Mouse (Mus musculus): ENCODE results near the gene Acadl. TPM values are rescaled to one million over a fixed set of nuclear protein-coding genes. Genes with fewer than 3 reads are reported as not detected.

Gene Acadl
- polyA plus RNA-seq, 1 experiment from 2014 or later: 37.5 TPM

DNA sequence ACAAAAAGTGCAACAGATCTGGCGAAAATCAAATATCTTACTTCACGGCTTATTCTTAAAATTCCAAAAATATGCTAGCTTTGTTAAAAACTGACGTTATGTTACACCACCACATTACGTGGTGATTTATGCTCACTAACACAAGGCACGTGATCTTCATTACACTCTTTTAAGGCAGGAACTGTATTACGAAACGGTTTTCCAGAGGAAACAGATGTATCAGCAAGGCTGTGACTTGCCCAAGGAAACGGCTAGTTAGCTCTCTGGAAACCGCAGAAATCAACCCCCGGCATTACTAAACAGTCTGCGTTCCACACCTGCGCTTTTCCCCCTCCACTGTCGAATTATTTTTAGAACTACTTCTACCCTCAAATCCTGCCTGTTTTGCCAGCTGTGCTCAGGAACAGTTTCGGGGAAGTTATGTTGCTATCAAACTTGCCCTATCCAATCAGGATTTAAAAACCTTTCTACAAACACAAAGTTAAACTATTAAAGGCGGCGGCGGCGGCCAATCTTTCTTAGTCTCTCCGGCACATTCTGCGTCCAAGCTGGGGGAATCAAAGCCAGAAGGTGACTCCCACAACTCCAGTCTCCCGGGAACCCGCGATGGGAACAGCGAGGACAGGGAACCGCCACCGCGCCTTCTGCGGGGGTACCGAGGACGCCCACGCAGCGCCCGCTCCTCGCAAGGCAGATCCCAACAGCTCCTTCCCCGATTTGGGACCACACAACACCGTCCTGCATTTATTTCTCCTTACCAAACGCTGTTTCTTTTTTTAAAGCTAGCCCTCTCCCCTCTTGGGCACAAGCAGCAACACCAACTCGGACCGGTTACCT is 46.9 kb downstream of the Acadl start:
- peak overlapping the region; percentile 74 for H3K4me2 ChIP-seq (replicated peaks)
- peaks cover 26% of the 10 kb centered on the region for H3K4me1 ChIP-seq (replicated peaks)
- under 1% methylated on average over 39 of the region's 39 CpGs for WGBS
- H3K27me3 ChIP-seq: peaks cover 6% of the 10 kb centered on the region
- peak overlapping the region; percentile 99 for H3K27ac ChIP-seq
- peak overlapping the region; percentile 77 for H3K4me3 ChIP-seq (replicated peaks)
- ATAC-seq: no peak; the same call in 1 of the 2 replicates
- H3K9me3 ChIP-seq: no peaks in the 10 kb centered on the region
- peak overlapping the region; percentile 82 for H3K9ac ChIP-seq (replicated peaks)
- no peaks in the 10 kb centered on the region for H3K36me3 ChIP-seq

GRCm38 (mm10) chr1:66814756-66815155 is 48.3 kb downstream of the Acadl start:
- no peaks in the 10 kb centered on the region for H3K36me3 ChIP-seq
- H3K9ac ChIP-seq (replicated peaks): no peak overlapping the region
- no peak for ATAC-seq
- H3K4me1 ChIP-seq (replicated peaks): peaks cover 16% of the 10 kb centered on the region
- peak overlapping the region; percentile 37 for H3K4me2 ChIP-seq (replicated peaks)
- WGBS: 67% methylated on average over 8 of the region's 8 CpGs
- H3K4me3 ChIP-seq (replicated peaks): peak overlapping the region; percentile 12; the same call in 1 of the 2 replicates
- H3K27ac ChIP-seq: no peak overlapping the region
- H3K27me3 ChIP-seq: peaks cover 6% of the 10 kb centered on the region
- H3K9me3 ChIP-seq: no peaks in the 10 kb centered on the region

- Histone ChIP-seq H3K4me2 (replicated peaks) (no peak overlapping the region), H3K9me3 (no peaks in the 10 kb centered on the region), H3K27ac (no peak overlapping the region), H3K4me3 (replicated peaks) (no peak overlapping the region), H3K36me3 (no peaks in the 10 kb centered on the region), H3K9ac (replicated peaks) (no peak overlapping the region), H3K4me1 (replicated peaks) (peaks cover 16% of the 10 kb centered on the region), H3K27me3 (no peaks in the 10 kb centered on the region)
- WGBS: 95% methylated on average over 1 of the region's 1 CpGs
- no peak for ATAC-seq
Measured at GRCm38 (mm10) chr1:66813191-66813590, 49.9 kb downstream of the Acadl start.

- Histone ChIP-seq H3K9ac (replicated peaks) (no peak overlapping the region), H3K27ac (no peak overlapping the region), H3K4me3 (replicated peaks) (no peak overlapping the region), H3K4me1 (replicated peaks) (no peaks in the 10 kb centered on the region), H3K27me3 (no peaks in the 10 kb centered on the region), H3K36me3 (no peaks in the 10 kb centered on the region), H3K4me2 (replicated peaks) (no peak overlapping the region), H3K9me3 (no peaks in the 10 kb centered on the region)
- WGBS: 80% methylated on average over 1 of the region's 1 CpGs
- ATAC-seq: no peak
Measured at GRCm38 (mm10) chr1:66806821-66807220, 56.3 kb downstream of the Acadl start.

DNA sequence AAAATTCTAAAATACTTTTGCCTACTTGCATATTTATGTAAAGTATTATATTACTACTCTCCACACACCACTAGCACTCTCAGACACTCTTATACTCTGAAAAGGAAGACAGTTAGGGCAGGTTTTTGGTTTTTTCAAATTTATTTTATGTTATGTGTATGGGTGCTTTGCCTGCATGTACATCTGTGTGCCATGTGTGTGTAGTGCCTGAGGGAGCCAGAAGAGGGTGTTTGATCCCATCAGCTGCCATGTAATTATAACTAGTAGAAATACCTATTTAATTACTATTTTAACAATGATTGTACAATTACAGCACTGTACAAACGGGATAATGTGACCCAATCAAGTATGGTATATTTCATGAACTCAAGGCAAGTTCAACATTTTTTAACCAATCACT is 57.7 kb downstream of the Acadl start:
- WGBS: 93% methylated on average over 1 of the region's 1 CpGs
- Histone ChIP-seq H3K4me1 (replicated peaks) (no peaks in the 10 kb centered on the region), H3K4me2 (replicated peaks) (no peak overlapping the region), H3K9me3 (no peaks in the 10 kb centered on the region), H3K27ac (no peak overlapping the region), H3K27me3 (no peaks in the 10 kb centered on the region), H3K4me3 (replicated peaks) (no peak overlapping the region), H3K9ac (replicated peaks) (no peak overlapping the region), H3K36me3 (peaks cover 9% of the 10 kb centered on the region)
- no peak for ATAC-seq

DNA sequence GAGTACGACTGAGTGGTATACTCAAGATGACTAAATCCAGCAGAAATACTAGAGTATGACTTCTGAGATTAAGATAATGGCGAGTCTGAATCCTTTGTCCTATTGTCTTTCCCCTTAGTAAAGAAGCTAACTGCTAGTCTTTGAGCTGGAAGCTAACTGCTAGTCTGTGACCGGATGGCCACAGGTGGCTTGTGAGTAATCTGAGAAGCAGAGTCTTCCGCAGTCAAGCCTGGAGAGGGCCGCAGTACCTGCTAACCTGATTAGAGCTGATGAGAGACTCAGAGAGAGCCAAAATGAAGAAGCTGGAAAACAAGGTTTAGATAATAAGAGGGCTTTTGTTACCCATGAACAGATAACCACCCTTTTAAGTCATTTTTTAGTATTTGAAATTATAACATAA is 58.4 kb downstream of the Acadl start:
- Histone ChIP-seq H3K4me3 (replicated peaks) (no peak overlapping the region), H3K4me1 (replicated peaks) (no peaks in the 10 kb centered on the region), H3K9me3 (no peaks in the 10 kb centered on the region), H3K36me3 (peaks cover 15% of the 10 kb centered on the region), H3K27ac (no peak overlapping the region), H3K4me2 (replicated peaks) (no peak overlapping the region), H3K27me3 (no peaks in the 10 kb centered on the region), H3K9ac (replicated peaks) (no peak overlapping the region)
- WGBS: 67% methylated on average over 5 of the region's 5 CpGs
- ATAC-seq: no peak

- Histone ChIP-seq H3K4me2 (replicated peaks) (no peak overlapping the region), H3K36me3 (peaks cover 18% of the 10 kb centered on the region), H3K4me1 (replicated peaks) (no peaks in the 10 kb centered on the region), H3K9ac (replicated peaks) (no peak overlapping the region), H3K27ac (no peak overlapping the region), H3K4me3 (replicated peaks) (no peak overlapping the region), H3K9me3 (no peaks in the 10 kb centered on the region), H3K27me3 (no peaks in the 10 kb centered on the region)
- ATAC-seq: no peak
- WGBS: 98% methylated on average over 2 of the region's 2 CpGs
Measured at GRCm38 (mm10) chr1:66797962-66798361, 65.1 kb downstream of the Acadl start.

DNA sequence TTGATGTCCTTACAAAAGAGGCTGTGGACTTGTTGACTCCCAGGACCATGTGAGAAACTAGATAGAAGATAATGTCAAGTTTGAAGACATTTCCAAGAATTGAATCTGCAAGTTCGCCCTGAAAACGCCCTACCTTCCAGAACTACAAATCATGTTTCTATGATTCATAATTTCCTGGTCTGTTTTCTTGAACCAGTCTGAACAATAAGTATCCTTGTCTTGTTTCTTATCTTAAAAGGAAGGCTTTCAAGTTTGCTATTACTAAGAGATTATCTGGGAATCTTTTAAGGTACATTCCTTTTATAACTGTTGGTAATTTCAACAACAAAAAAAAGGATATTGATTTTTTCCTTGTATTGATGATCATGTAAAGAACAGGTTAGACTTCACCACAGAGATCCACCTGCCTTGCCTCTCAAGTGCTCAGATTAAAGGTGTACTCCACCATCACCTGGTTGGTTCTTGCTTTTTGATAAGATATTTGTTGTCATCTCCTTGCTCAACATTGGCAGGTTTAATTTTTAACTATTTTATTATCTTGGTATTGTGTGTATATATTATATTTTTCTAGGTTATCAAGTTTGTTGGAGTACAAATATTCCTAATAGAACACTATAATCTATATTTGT is 70.1 kb downstream of the Acadl start:
- no peaks in the 10 kb centered on the region for H3K27me3 ChIP-seq
- H3K4me3 ChIP-seq (replicated peaks): no peak overlapping the region
- H3K27ac ChIP-seq: no peak overlapping the region
- no peak overlapping the region for H3K9ac ChIP-seq (replicated peaks)
- no peak overlapping the region for H3K4me2 ChIP-seq (replicated peaks)
- H3K4me1 ChIP-seq (replicated peaks): no peaks in the 10 kb centered on the region
- no peak for ATAC-seq
- H3K9me3 ChIP-seq: no peaks in the 10 kb centered on the region
- no peaks in the 10 kb centered on the region for H3K36me3 ChIP-seq
- 95% methylated on average over 2 of the region's 2 CpGs for WGBS

DNA sequence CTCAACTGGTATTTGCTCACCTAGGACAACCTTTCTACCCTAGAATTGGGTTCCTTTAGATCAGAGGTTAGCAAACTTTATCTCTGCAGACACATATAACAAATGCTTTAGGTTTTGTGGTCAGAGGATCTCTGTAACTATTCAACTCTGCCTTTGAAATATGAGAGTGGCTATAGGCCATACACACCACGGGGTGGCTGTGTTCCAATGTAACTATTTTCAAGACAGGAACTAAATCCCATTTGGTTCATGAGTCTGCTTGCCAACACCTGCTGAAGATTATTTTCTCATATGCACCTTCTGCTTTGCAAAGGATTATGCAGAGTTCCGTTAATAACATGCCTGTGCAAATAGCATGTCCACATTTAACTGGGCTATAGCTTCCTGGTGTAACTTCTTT is 80.8 kb downstream of the Acadl start:
- no peaks in the 10 kb centered on the region for H3K4me1 ChIP-seq (replicated peaks)
- H3K27me3 ChIP-seq: no peaks in the 10 kb centered on the region
- no peak overlapping the region for H3K27ac ChIP-seq
- 0 out of 2 replicates have a peak, but pooled peaks cover 3% of the 10 kb centered on the region for H3K36me3 ChIP-seq
- no peak for ATAC-seq
- H3K4me2 ChIP-seq (replicated peaks): no peak overlapping the region
- no peak overlapping the region for H3K9ac ChIP-seq (replicated peaks)
- H3K4me3 ChIP-seq (replicated peaks): no peak overlapping the region
- no peaks in the 10 kb centered on the region for H3K9me3 ChIP-seq
- WGBS: 73% methylated on average over 2 of the region's 2 CpGs

GRCm38 (mm10) chr1:66781027-66781426 is 82.0 kb downstream of the Acadl start:
- Histone ChIP-seq H3K4me3 (replicated peaks) (no peak overlapping the region), H3K9me3 (no peaks in the 10 kb centered on the region), H3K4me1 (replicated peaks) (no peaks in the 10 kb centered on the region), H3K36me3 (0 out of 2 replicates have a peak, but pooled peaks cover 3% of the 10 kb centered on the region), H3K9ac (replicated peaks) (no peak overlapping the region), H3K27me3 (no peaks in the 10 kb centered on the region), H3K4me2 (replicated peaks) (no peak overlapping the region), H3K27ac (no peak overlapping the region)
- ATAC-seq: no peak
- 88% methylated on average over 4 of the region's 4 CpGs for WGBS

Data from midbrain, embryonic 13.5 days (tissue).